Mouse (Mus musculus): ENCODE data around the gene Arhgap44. TPM values are rescaled to one million over a fixed set of nuclear protein-coding genes. Genes with fewer than 3 reads are reported as not detected.

The Arhgap44 gene
- polyA plus RNA-seq, 1 experiment, result not detected

- TF ChIP-seq GATA1 (IDR thresholded peaks at IDR 0.05; ENCODE audit: low read length), result no peak
These were observed 101.3 kb downstream of the Arhgap44 start for GRCm38 (mm10) chr11:65061437-65061836.

- no peak for TF ChIP-seq GATA1 (IDR thresholded peaks at IDR 0.05; ENCODE audit: low read length)
These were observed 103.2 kb downstream of the Arhgap44 start for GRCm38 (mm10) chr11:65059531-65059930.

- no peak for TF ChIP-seq GATA1 (IDR thresholded peaks at IDR 0.05; ENCODE audit: low read length)
These were observed 104.4 kb downstream of the Arhgap44 start for GRCm38 (mm10) chr11:65058224-65058908.

- TF ChIP-seq GATA1 (IDR thresholded peaks at IDR 0.05; ENCODE audit: low read length), result no peak
These were observed 107.2 kb downstream of the Arhgap44 start for GRCm38 (mm10) chr11:65055596-65055995.

- TF ChIP-seq GATA1 (IDR thresholded peaks at IDR 0.05; ENCODE audit: low read length), result no peak
These were observed 108.5 kb downstream of the Arhgap44 start for GRCm38 (mm10) chr11:65054216-65054615.

- no peak for TF ChIP-seq GATA1 (IDR thresholded peaks at IDR 0.05; ENCODE audit: low read length)
These were observed 111.9 kb downstream of the Arhgap44 start for GRCm38 (mm10) chr11:65050819-65051218.

- TF ChIP-seq GATA1 (IDR thresholded peaks at IDR 0.05; ENCODE audit: low read length), result no peak
These were observed 113.7 kb downstream of the Arhgap44 start for GRCm38 (mm10) chr11:65049090-65049489.

GRCm38 (mm10) chr11:65040556-65040955, 122.2 kb downstream of the Arhgap44 start:
- no peak for TF ChIP-seq GATA1 (IDR thresholded peaks at IDR 0.05; ENCODE audit: low read length)

- no peak for TF ChIP-seq GATA1 (IDR thresholded peaks at IDR 0.05; ENCODE audit: low read length)
These were observed 123.2 kb downstream of the Arhgap44 start for GRCm38 (mm10) chr11:65039517-65040095.

- TF ChIP-seq GATA1 (IDR thresholded peaks at IDR 0.05; ENCODE audit: low read length), result no peak
These were observed 123.8 kb downstream of the Arhgap44 start for GRCm38 (mm10) chr11:65038996-65039395.

- TF ChIP-seq GATA1 (IDR thresholded peaks at IDR 0.05; ENCODE audit: low read length), result no peak
These were observed 130.5 kb downstream of the Arhgap44 start for GRCm38 (mm10) chr11:65032221-65032620.

- no peak for TF ChIP-seq GATA1 (IDR thresholded peaks at IDR 0.05; ENCODE audit: low read length)
These were observed 132.6 kb downstream of the Arhgap44 start for GRCm38 (mm10) chr11:65030201-65030600.

- no peak for TF ChIP-seq GATA1 (IDR thresholded peaks at IDR 0.05; ENCODE audit: low read length)
These were observed 134.7 kb downstream of the Arhgap44 start for GRCm38 (mm10) chr11:65028049-65028448.

- TF ChIP-seq GATA1 (IDR thresholded peaks at IDR 0.05; ENCODE audit: low read length), result no peak
These were observed 140.0 kb downstream of the Arhgap44 start for GRCm38 (mm10) chr11:65022771-65023170.

- TF ChIP-seq GATA1 (IDR thresholded peaks at IDR 0.05; ENCODE audit: low read length), result no peak
These were observed 142.0 kb downstream of the Arhgap44 start for GRCm38 (mm10) chr11:65020744-65021143.

- no peak for TF ChIP-seq GATA1 (IDR thresholded peaks at IDR 0.05; ENCODE audit: low read length)
These were observed 146.0 kb downstream of the Arhgap44 start for GRCm38 (mm10) chr11:65016754-65017153.

GRCm38 (mm10) chr11:65013906-65014305, 148.9 kb downstream of the Arhgap44 start:
- no peak for TF ChIP-seq GATA1 (IDR thresholded peaks at IDR 0.05; ENCODE audit: low read length)
